Mouse (Mus musculus): ENCODE measurements around the gene Radil.

Radil gene

GRCm38 (mm10) chr5:142550706-142551652, at the start of gene Radil:
TSS of gene Radil (minus strand) at chr5:142551098.
- DNase-seq (ENCODE audit: low spot score) = peak; percentile 97

- DNase-seq (ENCODE audit: low spot score) = no peak
Measured at GRCm38 (mm10) chr5:142597648-142598390, 46.9 kb upstream of the Radil start.

GRCm38 (mm10) chr5:142596723-142597122, 45.8 kb upstream of the Radil start:
- no peak for DNase-seq (ENCODE audit: low spot score)

GRCm38 (mm10) chr5:142595698-142596097, 44.8 kb upstream of the Radil start:
- DNase-seq (ENCODE audit: low spot score) = no peak

DNA sequence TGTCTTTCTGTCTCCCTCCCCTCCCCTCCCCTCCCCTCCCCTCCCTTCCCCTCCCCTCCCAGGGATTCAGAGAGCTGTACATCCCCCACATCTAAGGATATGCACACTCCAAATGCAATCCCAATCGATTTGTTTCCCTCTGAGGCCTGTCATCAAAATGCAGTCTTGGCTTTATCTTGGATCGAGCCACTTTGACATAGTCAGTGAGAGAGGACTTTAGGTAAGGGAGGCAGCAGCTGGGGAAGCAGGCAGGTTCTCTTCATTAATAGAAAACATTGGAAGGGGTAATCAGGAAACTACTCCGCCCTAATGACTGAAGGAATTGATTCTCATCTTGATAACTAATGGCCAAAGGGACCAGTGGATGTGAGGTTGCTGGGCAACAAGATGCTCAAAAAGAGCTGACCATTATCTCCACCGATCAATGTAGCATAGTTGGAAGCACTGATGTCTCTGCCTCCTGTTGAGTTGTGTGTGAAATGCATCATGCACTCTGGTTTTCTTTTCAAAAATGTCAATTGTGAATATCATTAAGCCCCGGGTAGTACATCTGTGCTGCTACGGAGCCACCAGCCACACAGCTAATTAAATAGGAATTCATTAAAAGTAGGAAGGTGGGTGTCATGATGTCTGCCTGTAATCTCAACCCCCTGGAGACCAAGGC, 40.2 kb upstream of the Radil start:
- DNase-seq (ENCODE audit: low spot score) = no peak

GRCm38 (mm10) chr5:142583616-142584126, 32.8 kb upstream of the Radil start:
- DNase-seq (ENCODE audit: low spot score) = no peak

GRCm38 (mm10) chr5:142581517-142581916, 30.6 kb upstream of the Radil start:
- DNase-seq (ENCODE audit: low spot score) = peak; percentile 35

DNA sequence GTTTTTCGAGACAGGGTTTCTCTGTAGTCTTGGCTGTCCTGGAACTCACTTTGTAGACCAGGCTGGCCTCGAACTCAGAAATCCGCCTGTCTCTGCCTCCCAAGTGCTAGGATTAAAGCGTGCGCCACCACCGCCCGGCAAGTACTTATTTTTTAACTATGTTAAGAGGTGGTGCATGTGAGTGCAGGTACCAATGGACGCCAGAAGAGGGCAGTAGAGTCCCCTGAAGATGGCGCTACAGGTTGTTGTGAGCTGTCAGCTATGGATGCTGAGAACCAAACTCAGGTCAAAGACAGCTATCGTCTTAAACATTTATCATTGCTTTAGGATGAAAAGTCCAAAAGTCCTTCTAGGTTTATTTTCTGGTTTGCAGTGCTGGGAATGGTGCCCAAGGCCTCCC, 27.3 kb upstream of the Radil start:
- DNase-seq (ENCODE audit: low spot score) = no peak

DNA sequence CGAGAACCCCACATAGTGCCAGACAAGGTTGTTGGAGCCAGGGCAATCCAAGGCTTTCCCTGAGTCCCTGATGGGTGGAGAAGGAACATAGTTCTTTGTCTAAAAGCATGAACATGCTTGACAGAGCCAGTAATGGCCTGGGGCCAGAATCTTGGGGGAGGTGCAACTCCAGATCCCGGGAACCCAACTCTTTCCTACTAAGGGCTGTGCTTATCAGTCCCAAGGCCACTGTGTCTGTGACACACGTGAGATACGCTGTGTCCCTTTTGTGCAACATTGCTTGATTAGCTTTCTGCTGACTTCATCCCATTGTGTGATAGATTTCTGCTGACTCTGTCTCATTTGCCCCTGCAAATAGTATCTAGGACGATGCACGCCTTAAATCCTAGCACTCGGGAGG, 25.9 kb upstream of the Radil start:
- peak; percentile 20 for DNase-seq (ENCODE audit: low spot score)

DNA sequence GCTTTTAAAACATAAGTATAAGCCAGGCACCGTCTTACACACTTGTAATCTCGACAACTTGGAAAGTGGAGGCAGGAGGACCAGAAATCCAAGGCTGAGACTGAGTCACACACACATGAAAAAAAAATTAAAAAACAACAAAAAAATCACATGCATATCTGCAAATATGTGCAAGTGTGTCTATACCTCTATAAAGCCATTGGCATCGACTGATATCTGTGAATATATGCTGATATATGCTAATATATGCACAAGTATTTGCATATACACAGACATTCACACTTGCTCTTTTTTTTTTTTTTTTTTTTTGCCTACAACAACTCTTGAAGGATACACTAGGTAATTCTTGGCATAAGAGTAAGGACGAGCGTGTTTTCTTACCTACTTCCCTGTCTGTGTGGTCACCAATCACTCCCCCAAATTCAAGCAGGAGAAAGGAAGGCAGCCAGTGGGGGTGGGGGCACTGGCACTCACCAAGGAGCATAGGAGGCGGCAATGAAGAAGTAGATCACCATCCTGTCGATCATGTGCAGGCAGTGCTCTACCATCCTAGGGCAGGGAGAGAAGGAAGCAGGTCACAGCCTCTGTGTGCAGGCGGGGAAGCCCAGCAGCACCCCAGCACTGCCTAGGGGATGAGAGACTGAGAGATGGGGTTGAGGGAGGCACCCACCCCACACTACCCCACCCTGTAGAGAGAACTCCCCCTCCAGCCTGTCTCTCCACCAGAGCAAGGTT, 23.6 kb upstream of the Radil start:
- no peak for DNase-seq (ENCODE audit: low spot score)

DNA sequence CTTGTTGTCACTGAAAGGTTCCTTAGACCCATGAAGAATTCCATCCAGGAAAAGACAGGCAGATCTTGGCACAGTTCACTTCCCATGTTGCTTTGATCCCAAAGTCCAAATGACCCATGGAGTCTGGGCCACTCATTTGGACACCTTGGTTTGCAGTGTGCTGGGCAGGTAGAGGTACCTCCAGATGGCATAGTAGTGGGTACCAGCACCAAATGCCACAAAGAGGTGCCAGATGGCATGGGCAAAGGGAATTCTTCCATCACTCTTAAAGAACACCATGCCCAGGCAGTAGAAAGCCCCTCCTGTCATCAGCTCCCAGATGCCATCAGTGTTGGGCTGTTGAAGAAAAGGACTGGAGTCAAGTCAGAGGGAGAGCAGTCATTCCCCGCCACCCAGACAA, 13.7 kb upstream of the Radil start:
- no peak for DNase-seq (ENCODE audit: low spot score)

- DNase-seq (ENCODE audit: low spot score) = no peak
Measured at GRCm38 (mm10) chr5:142560261-142560660, 9.4 kb upstream of the Radil start.

GRCm38 (mm10) chr5:142557397-142558067, 6.6 kb upstream of the Radil start:
- DNase-seq (ENCODE audit: low spot score) = peak; percentile 66

GRCm38 (mm10) chr5:142556721-142557120, 5.8 kb upstream of the Radil start:
- DNase-seq (ENCODE audit: low spot score) = no peak

DNA sequence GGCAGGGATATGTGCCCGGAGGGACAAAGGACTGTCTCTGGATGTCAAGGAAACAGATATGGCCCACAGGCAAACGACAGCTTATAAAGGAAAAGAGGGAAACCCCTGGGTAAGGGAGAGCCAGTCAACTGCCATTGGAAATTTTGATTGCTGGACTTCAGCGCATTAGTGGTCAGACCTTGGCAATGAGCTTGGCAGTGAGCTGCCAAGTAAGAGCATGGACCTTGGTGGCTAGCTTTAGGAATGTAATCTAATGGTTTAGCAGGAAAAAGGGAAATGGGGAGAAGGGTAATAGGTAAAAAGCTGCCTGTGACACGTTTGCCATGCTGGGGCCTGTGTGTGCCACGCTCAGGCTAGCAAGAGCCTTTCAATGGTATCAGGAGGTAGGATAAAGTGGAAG, 5.0 kb upstream of the Radil start:
- DNase-seq (ENCODE audit: low spot score) = no peak

GRCm38 (mm10) chr5:142549961-142550705, 765 bp downstream of the Radil start:
- DNase-seq (ENCODE audit: low spot score) = peak; percentile 26

GRCm38 (mm10) chr5:142549441-142549840, 1.5 kb downstream of the Radil start:
- DNase-seq (ENCODE audit: low spot score) = no peak

GRCm38 (mm10) chr5:142547066-142547465, 3.8 kb downstream of the Radil start:
- no peak for DNase-seq (ENCODE audit: low spot score)

DNA sequence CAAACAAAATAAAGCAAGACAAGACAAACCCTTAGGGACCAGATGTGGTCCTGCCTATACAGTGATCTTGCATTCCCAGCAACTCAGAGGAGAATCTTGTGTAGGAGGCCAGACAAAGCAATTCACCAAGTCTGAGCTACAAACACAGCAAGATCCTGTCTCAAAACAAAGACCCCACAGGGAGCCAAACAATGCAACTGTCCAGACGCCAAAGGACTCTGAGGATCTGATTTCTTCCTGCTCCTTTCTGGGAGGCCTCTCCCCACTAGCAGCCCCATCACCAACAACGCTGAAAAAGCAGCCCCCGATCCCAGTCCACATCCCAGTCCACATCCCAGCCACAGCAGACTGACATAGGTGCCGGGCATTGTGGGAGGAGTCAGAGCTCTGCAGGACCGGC, 4.6 kb downstream of the Radil start:
- DNase-seq (ENCODE audit: low spot score) = no peak

Measured in urinary bladder, postnatal 14 days (tissue).